Mouse (Mus musculus) liver, embryonic 12.5 days (tissue): ENCODE measurements around the gene Fam131c. TPM values are rescaled to one million over a fixed set of nuclear protein-coding genes. Genes with fewer than 3 reads are reported as not detected.

ENCODE experiments used
- ATAC-seq: fragments of 200-750 bp; cut with Nextera tagmentation; 2 replicates; pipeline ENCODE4 v1.8.0; 2017; ENCODE audit warnings: moderate number of reproducible peaks, mild to moderate bottlenecking, moderate library complexity
- H3K27ac ChIP-seq: fragments of 300-500 bp; sonication (generic); 2 replicates; pipeline ENCODE4 v1.5.1; 2016; ENCODE audit warnings: mild to moderate bottlenecking
- H3K27me3 ChIP-seq: fragments of 300-500 bp; sonication (generic); replicated peaks from 2 replicates; pipeline ENCODE4 v1.6.1; 2016; ENCODE audit warnings: mild to moderate bottlenecking, moderate library complexity
- H3K36me3 ChIP-seq: fragments of 300-500 bp; sonication (generic); 2 replicates; pipeline ENCODE4 v1.6.1; 2016; ENCODE audit warnings: mild to moderate bottlenecking, moderate library complexity
- H3K4me1 ChIP-seq: fragments of 300-500 bp; sonication (generic); 2 replicates; pipeline ENCODE4 v1.6.1; 2016
- H3K4me2 ChIP-seq: fragments of 300-500 bp; sonication (generic); 2 replicates; pipeline ENCODE4 v1.6.1; 2016; ENCODE audit warnings: mild to moderate bottlenecking, moderate library complexity
- H3K4me3 ChIP-seq: fragments of 300-500 bp; sonication (generic); 2 replicates; pipeline ENCODE4 v1.5.1; 2016; ENCODE audit warnings: mild to moderate bottlenecking, moderate library complexity
- H3K9ac ChIP-seq: fragments of 300-500 bp; sonication (generic); 2 replicates; pipeline ENCODE4 v1.6.1; 2016; ENCODE audit warnings: mild to moderate bottlenecking, moderate library complexity
- H3K9me3 ChIP-seq: fragments of 300-500 bp; sonication (generic); replicated peaks from 2 replicates; pipeline ENCODE4 v1.6.1; 2016; ENCODE audit warnings: mild to moderate bottlenecking, moderate library complexity
- WGBS: fragments of 180-500 bp; shearing (Covaris S2); methylation state at CpG from one replicate; pipeline ENCODE4 v1.1.7; 2016; ENCODE audit not compliant: insufficient replicate concordance; 5-methylcytosine and 5-hydroxymethylcytosine counted together
- polyA plus RNA-seq: library from polyadenylated mRNA; unstranded; fragments of >200 nt; fragmentation: Nextera tagmentation; extraction: Ambion mirVana; gene quantifications from 2 replicates; pipeline ENCODE4 v1.2.1, GENCODE M21; 2016

Gene Fam131c
- polyA plus RNA-seq, 1 experiment from 2014 or later: 0.13 TPM

GRCm38 (mm10) chr4:141391293-141391692 is 23.3 kb downstream of the Fam131c start:
- peaks cover 54% of the 10 kb centered on the region for H3K27me3 ChIP-seq
- 57% methylated on average over 12 of the region's 12 CpGs for WGBS
- no peak overlapping the region for H3K4me3 ChIP-seq
- no peaks in the 10 kb centered on the region for H3K36me3 ChIP-seq
- no peak overlapping the region for H3K27ac ChIP-seq
- H3K4me2 ChIP-seq: no peak overlapping the region
- H3K9me3 ChIP-seq: no peaks in the 10 kb centered on the region
- H3K4me1 ChIP-seq: 0 out of 2 replicates have a peak, but pooled peaks cover 2% of the 10 kb centered on the region
- ATAC-seq: no peak
- no peak overlapping the region for H3K9ac ChIP-seq

GRCm38 (mm10) chr4:141394751-141395150 is 26.7 kb downstream of the Fam131c start:
- no peak for ATAC-seq
- H3K27me3 ChIP-seq: peaks cover 74% of the 10 kb centered on the region
- H3K36me3 ChIP-seq: no peaks in the 10 kb centered on the region
- peak overlapping the region; percentile 22 for H3K4me2 ChIP-seq
- H3K9me3 ChIP-seq: no peaks in the 10 kb centered on the region
- no peak overlapping the region for H3K9ac ChIP-seq
- 0 out of 2 replicates have a peak, but pooled peaks cover 2% of the 10 kb centered on the region for H3K4me1 ChIP-seq
- H3K4me3 ChIP-seq: no peak overlapping the region
- H3K27ac ChIP-seq: no peak overlapping the region
- WGBS: 17% methylated on average over 16 of the region's 16 CpGs

GRCm38 (mm10) chr4:141397861-141398260 is 29.8 kb downstream of the Fam131c start:
- ATAC-seq: no peak
- Histone ChIP-seq H3K4me2 (no peak overlapping the region), H3K27me3 (peaks cover 53% of the 10 kb centered on the region), H3K9me3 (no peaks in the 10 kb centered on the region), H3K4me3 (no peak overlapping the region), H3K9ac (no peak overlapping the region), H3K4me1 (0 out of 2 replicates have a peak, but pooled peaks cover 2% of the 10 kb centered on the region), H3K36me3 (no peaks in the 10 kb centered on the region), H3K27ac (no peak overlapping the region)
- 66% methylated on average over 12 of the region's 12 CpGs for WGBS

- 55% methylated on average over 12 of the region's 12 CpGs for WGBS
- no peak for ATAC-seq
- H3K36me3 ChIP-seq: no peaks in the 10 kb centered on the region
- no peak within 1 kb of the TSS for H3K4me3 ChIP-seq
- H3K4me1 ChIP-seq: 0 out of 2 replicates have a peak, but pooled peaks cover 2% of the 10 kb centered on the region
- no peaks in the 10 kb centered on the region for H3K9me3 ChIP-seq
- H3K4me2 ChIP-seq: no peak within 1 kb of the TSS
- H3K27me3 ChIP-seq: peaks cover 53% of the 10 kb centered on the region
- no peak within 1 kb of the TSS for H3K9ac ChIP-seq
- H3K27ac ChIP-seq: no peak within 1 kb of the TSS
Measured at GRCm38 (mm10) chr4:141398545-141398944, 30.5 kb downstream of the Fam131c start, which contains the start of gene Clcnka. Gene Clcnka (minus strand): TSS chr4:141398724.

- Histone ChIP-seq H3K4me3 (no peak overlapping the region), H3K27me3 (peaks cover 53% of the 10 kb centered on the region), H3K4me1 (peaks cover 3% of the 10 kb centered on the region; the same call in 1 of the 2 replicates), H3K9me3 (no peaks in the 10 kb centered on the region), H3K9ac (no peak overlapping the region), H3K4me2 (no peak overlapping the region), H3K27ac (no peak overlapping the region), H3K36me3 (no peaks in the 10 kb centered on the region)
- no peak for ATAC-seq
- WGBS: 70% methylated on average over 15 of the region's 15 CpGs
Measured at GRCm38 (mm10) chr4:141400171-141400570, 32.2 kb downstream of the Fam131c start.

GRCm38 (mm10) chr4:141404518-141405313 is 36.7 kb downstream of the Fam131c start:
- 12% methylated on average over 15 of the region's 15 CpGs for WGBS
- H3K36me3 ChIP-seq: no peaks in the 10 kb centered on the region
- peak overlapping the region; percentile 27; the same call in 1 of the 2 replicates for H3K4me2 ChIP-seq
- H3K27me3 ChIP-seq: peaks cover 48% of the 10 kb centered on the region
- H3K4me1 ChIP-seq: peaks cover 3% of the 10 kb centered on the region; the same call in 1 of the 2 replicates
- H3K27ac ChIP-seq: no peak overlapping the region
- ATAC-seq: peak; percentile 60; the same call in 1 of the 2 replicates
- H3K9ac ChIP-seq: no peak overlapping the region
- no peak overlapping the region for H3K4me3 ChIP-seq
- no peaks in the 10 kb centered on the region for H3K9me3 ChIP-seq

- no peak overlapping the region for H3K27ac ChIP-seq
- 73% methylated on average over 3 of the region's 3 CpGs for WGBS
- no peak overlapping the region for H3K4me3 ChIP-seq
- no peak overlapping the region for H3K9ac ChIP-seq
- no peaks in the 10 kb centered on the region for H3K9me3 ChIP-seq
- H3K4me1 ChIP-seq: peaks cover 3% of the 10 kb centered on the region; the same call in 1 of the 2 replicates
- ATAC-seq: no peak
- H3K27me3 ChIP-seq: peaks cover 49% of the 10 kb centered on the region
- no peaks in the 10 kb centered on the region for H3K36me3 ChIP-seq
- H3K4me2 ChIP-seq: no peak overlapping the region
Measured at GRCm38 (mm10) chr4:141405314-141405622, 37.2 kb downstream of the Fam131c start.

GRCm38 (mm10) chr4:141406516-141407299 is 38.7 kb downstream of the Fam131c start:
- no peak overlapping the region for H3K27ac ChIP-seq
- H3K27me3 ChIP-seq: peaks cover 55% of the 10 kb centered on the region
- H3K4me3 ChIP-seq: no peak overlapping the region
- peaks cover 3% of the 10 kb centered on the region; the same call in 1 of the 2 replicates for H3K4me1 ChIP-seq
- WGBS: 30% methylated on average over 14 of the region's 14 CpGs
- ATAC-seq: no peak
- H3K9ac ChIP-seq: no peak overlapping the region
- no peaks in the 10 kb centered on the region for H3K36me3 ChIP-seq
- H3K9me3 ChIP-seq: no peaks in the 10 kb centered on the region
- no peak overlapping the region for H3K4me2 ChIP-seq

- H3K36me3 ChIP-seq: no peaks in the 10 kb centered on the region
- ATAC-seq: no peak
- H3K4me3 ChIP-seq: no peak overlapping the region
- H3K4me2 ChIP-seq: no peak overlapping the region
- 59% methylated on average over 3 of the region's 3 CpGs for WGBS
- H3K27me3 ChIP-seq: peaks cover 59% of the 10 kb centered on the region
- no peaks in the 10 kb centered on the region for H3K9me3 ChIP-seq
- H3K4me1 ChIP-seq: peaks cover 3% of the 10 kb centered on the region; the same call in 1 of the 2 replicates
- no peak overlapping the region for H3K27ac ChIP-seq
- H3K9ac ChIP-seq: no peak overlapping the region
Measured at GRCm38 (mm10) chr4:141408577-141408976, 40.6 kb downstream of the Fam131c start.

GRCm38 (mm10) chr4:141411430-141411992 is 43.5 kb downstream of the Fam131c start:
- H3K9ac ChIP-seq: no peak overlapping the region
- no peaks in the 10 kb centered on the region for H3K36me3 ChIP-seq
- ATAC-seq: no peak
- no peaks in the 10 kb centered on the region for H3K4me1 ChIP-seq
- no peaks in the 10 kb centered on the region for H3K9me3 ChIP-seq
- no peak overlapping the region for H3K27ac ChIP-seq
- 20% methylated on average over 22 of the region's 22 CpGs for WGBS
- no peak overlapping the region for H3K4me3 ChIP-seq
- peaks cover 32% of the 10 kb centered on the region for H3K27me3 ChIP-seq
- no peak overlapping the region for H3K4me2 ChIP-seq

GRCm38 (mm10) chr4:141415924-141416323 is 47.9 kb downstream of the Fam131c start, which contains the start of gene Clcnkb:
Gene Clcnkb (minus strand): TSS chr4:141416014.
- no peak for ATAC-seq
- Histone ChIP-seq H3K4me3 (no peak within 1 kb of the TSS), H3K4me2 (no peak within 1 kb of the TSS), H3K9ac (no peak within 1 kb of the TSS), H3K27ac (no peak within 1 kb of the TSS), H3K27me3 (peaks cover 29% of the 10 kb centered on the region), H3K4me1 (peaks cover 12% of the 10 kb centered on the region), H3K36me3 (no peaks in the 10 kb centered on the region), H3K9me3 (no peaks in the 10 kb centered on the region)
- 44% methylated on average over 7 of the region's 7 CpGs for WGBS
